Mouse (Mus musculus) E14TG2a.4 (cell line): Measurements from ENCODE around the gene Atp10a.

Source experiments
- H3K27me3 ChIP-seq: 2 replicates; pipeline ENCODE4 v1.6.1; 2014; ENCODE audit warnings: low read length, control low read depth; ENCODE audit not compliant: insufficient read depth
- H3K36me3 ChIP-seq: 2 replicates; pipeline ENCODE4 v1.6.1; 2014; ENCODE audit warnings: low read length, control low read depth; ENCODE audit not compliant: insufficient read depth
- H3K4me1 ChIP-seq: replicated peaks from 2 replicates; pipeline ENCODE4 v1.6.1; 2014; ENCODE audit warnings: low read depth, low read length, control low read depth
- H3K4me3 ChIP-seq: replicated peaks from 2 replicates; pipeline ENCODE4 v1.5.1; 2014; ENCODE audit warnings: mild to moderate bottlenecking, low read length
- H3K9me3 ChIP-seq: 2 replicates; pipeline ENCODE4 v1.6.1; 2014; ENCODE audit warnings: low read length, control low read depth
- CTCF ChIP-seq: conservative IDR thresholded peaks from 2 replicates; pipeline ENCODE4 v1.5.1; 2014; ENCODE audit warnings: low read length
- NANOG ChIP-seq: IDR thresholded peaks from 2 replicates; pipeline ENCODE4 v1.6.1; 2014; ENCODE audit warnings: borderline replicate concordance, low read length, mixed read lengths
- POU5F1 ChIP-seq: IDR thresholded peaks from 2 replicates; pipeline ENCODE4 v1.6.1; 2014; ENCODE audit warnings: low read length, borderline replicate concordance

The Atp10a gene

DNA sequence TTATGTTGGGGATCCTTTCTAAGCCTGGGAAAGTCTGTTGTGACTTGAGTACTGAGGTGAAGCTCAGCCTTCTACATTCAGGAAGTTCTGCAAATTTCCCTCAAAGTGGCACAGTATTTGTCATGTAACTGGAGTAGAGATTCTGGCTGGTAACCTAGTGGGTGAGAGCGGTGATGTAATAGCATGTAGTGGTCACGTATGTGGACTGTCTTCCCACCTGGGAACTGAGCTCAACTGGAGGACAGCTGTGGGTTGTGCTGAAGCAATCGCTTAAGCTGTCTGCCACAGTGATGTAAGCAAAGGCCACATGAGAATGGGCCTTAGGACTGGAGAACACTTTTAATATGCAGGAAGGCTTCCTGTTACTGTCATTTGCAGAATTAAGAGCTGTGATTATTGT is 60.7 kb downstream of the Atp10a start:
- Histone ChIP-seq H3K4me1 (no peaks in the 10 kb centered on the region), H3K4me3 (no peak overlapping the region), H3K9me3 (0 out of 2 replicates have a peak, but pooled peaks cover 4% of the 10 kb centered on the region), H3K36me3 (no peaks in the 10 kb centered on the region), H3K27me3 (no peaks in the 10 kb centered on the region)
- TF ChIP-seq CTCF: no peak
- no peak for TF ChIP-seq NANOG
- TF ChIP-seq POU5F1: no peak

DNA sequence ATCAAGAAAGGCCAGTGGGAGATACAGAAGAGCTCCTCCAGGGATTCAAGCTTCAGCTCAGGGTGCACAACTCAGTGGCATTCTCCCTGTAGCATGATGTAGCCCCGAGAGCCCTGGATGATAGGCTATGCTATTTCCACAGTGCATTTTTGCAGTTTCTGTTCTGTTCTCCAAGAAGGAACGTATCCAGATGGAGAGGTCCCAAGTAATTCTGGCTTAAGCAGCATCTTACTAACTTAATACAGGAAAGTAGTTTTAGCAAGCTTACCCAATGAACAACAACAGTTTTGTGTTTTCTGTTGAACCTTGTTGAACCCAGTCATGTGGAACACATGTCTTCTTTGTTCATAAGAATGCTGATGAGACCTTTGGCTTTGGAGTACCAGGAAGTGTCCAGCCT is 62.6 kb downstream of the Atp10a start:
- Histone ChIP-seq H3K4me1 (no peaks in the 10 kb centered on the region), H3K27me3 (no peaks in the 10 kb centered on the region), H3K9me3 (0 out of 2 replicates have a peak, but pooled peaks cover 5% of the 10 kb centered on the region), H3K36me3 (no peaks in the 10 kb centered on the region), H3K4me3 (no peak overlapping the region)
- no peak for TF ChIP-seq POU5F1

DNA sequence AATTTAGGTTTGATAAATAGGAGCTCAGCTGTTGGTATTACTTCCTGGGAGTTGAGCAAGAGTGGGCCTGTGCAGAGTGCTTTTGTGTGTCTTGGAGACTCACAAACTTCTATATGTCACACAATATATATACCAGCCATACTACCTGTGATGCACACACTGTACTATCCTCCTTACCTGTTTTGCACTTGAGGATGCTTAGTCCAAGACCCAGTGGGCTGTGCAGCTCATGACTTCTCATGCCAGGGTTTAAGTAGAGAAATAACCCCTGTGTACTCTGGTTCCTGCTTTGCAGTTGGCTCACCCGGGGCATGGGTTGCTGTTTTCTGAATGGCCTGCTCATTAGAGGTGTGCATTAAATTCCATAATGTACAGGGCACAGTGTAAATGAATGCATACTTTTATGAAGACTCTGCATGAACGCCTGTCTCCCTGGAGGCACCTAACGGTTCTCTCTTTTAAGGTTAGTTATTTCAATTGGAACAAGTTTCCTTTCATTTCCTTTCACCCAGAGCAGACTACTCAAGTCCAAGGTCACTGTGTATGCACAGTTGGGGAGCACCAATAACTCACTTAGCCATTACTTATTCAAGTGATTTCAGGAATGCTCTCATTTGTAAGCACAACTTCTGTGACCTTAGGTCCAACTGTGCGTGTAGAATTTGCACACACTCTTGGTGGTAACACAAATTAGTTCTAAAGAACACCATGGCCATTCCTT is 63.4 kb downstream of the Atp10a start:
- H3K9me3 ChIP-seq: 0 out of 2 replicates have a peak, but pooled peaks cover 5% of the 10 kb centered on the region
- no peak for TF ChIP-seq CTCF
- no peak overlapping the region for H3K4me3 ChIP-seq
- no peaks in the 10 kb centered on the region for H3K27me3 ChIP-seq
- no peaks in the 10 kb centered on the region for H3K36me3 ChIP-seq
- H3K4me1 ChIP-seq: no peaks in the 10 kb centered on the region

DNA sequence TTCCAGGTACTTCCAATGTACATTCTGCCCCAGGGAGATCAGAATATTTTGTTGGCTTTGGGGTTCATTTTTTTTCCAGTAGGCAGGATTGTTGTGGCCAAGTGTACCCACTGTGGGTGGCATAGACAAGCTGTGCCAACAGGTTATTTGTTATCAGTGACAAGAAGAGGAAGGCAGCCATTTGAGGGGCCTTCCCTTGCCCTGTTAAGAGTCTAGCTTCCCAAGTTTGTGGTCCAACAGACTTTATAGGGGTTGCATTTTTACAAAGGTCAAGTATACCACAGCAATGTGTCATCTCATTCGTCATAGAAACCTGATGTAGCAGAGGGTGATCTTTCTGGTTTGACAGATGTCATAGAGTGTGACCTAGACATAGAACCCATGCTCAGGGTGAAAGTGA is 66.3 kb downstream of the Atp10a start:
- Histone ChIP-seq H3K4me1 (no peaks in the 10 kb centered on the region), H3K36me3 (no peaks in the 10 kb centered on the region), H3K4me3 (no peak overlapping the region), H3K27me3 (no peaks in the 10 kb centered on the region), H3K9me3 (0 out of 2 replicates have a peak, but pooled peaks cover 5% of the 10 kb centered on the region)
- TF ChIP-seq CTCF (no peak), POU5F1 (no peak), NANOG (no peak)

DNA sequence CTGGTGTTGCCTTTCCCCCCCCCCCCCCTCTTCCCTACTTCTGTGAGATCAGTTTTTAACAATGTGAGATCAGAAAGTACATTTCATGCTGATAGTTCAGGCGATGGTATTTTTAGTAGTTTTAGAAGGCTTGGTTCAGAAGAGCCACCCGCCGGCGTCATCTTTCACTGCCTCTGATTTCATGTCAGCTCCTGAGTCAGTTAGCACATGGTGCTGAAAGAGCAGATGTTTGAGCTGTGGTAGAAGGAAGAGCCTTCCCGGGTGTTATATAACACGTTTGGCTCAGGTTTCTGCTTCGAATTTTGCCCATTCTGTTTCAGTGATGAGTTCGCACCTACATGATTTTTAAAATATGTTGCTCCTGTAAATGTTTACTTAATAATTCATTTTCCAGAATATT is 74.2 kb downstream of the Atp10a start:
- Histone ChIP-seq H3K36me3 (no peaks in the 10 kb centered on the region), H3K27me3 (no peaks in the 10 kb centered on the region), H3K4me1 (no peaks in the 10 kb centered on the region), H3K9me3 (no peaks in the 10 kb centered on the region), H3K4me3 (no peak overlapping the region)
- TF ChIP-seq NANOG (no peak), POU5F1 (no peak), CTCF (no peak)

DNA sequence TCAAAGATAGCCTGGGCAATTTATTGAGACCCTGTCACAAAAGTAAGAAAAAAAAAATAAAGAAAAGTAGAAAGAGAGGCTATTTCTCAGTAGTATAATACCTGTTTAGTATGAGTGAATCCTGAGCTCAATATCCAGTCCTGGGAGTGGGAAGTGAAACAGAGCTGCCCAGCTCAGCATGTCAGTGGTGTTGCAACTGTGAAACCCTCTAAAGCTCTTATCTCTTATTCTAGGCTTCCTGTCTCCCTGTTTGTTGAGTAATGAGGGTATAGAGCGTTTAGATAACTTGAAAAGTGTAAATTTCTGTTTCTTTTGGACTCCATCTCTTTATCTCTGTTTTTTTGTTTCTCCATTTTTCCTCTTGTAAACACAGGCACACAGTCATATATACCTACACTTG is 74.9 kb downstream of the Atp10a start:
- Histone ChIP-seq H3K9me3 (no peaks in the 10 kb centered on the region), H3K4me1 (no peaks in the 10 kb centered on the region), H3K27me3 (no peaks in the 10 kb centered on the region), H3K4me3 (no peak overlapping the region), H3K36me3 (no peaks in the 10 kb centered on the region)
- TF ChIP-seq CTCF: no peak
- no peak for TF ChIP-seq NANOG
- no peak for TF ChIP-seq POU5F1

DNA sequence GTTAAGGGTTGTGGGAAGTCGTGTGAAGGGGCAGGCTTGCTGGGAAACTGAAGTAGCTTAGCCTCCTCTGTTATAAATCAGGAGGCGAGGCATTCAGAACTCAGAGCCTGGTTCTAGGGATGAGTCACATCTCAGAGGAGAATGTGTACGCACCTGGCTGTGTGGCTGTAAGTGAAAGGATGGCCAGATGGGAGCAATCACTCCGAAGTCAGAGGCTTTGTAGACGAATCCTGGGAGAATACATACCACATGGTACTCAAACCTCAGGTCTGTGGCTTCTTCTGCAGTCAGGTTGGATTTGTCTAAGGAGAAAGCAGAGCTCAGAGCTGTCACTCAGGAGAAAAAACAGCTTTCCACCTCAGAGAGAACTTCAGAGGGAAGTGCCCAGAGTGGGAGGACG is 76.4 kb downstream of the Atp10a start:
- no peak overlapping the region for H3K4me3 ChIP-seq
- no peaks in the 10 kb centered on the region for H3K36me3 ChIP-seq
- no peak for TF ChIP-seq NANOG
- TF ChIP-seq CTCF: no peak
- H3K27me3 ChIP-seq: no peaks in the 10 kb centered on the region
- H3K9me3 ChIP-seq: no peaks in the 10 kb centered on the region
- no peaks in the 10 kb centered on the region for H3K4me1 ChIP-seq

DNA sequence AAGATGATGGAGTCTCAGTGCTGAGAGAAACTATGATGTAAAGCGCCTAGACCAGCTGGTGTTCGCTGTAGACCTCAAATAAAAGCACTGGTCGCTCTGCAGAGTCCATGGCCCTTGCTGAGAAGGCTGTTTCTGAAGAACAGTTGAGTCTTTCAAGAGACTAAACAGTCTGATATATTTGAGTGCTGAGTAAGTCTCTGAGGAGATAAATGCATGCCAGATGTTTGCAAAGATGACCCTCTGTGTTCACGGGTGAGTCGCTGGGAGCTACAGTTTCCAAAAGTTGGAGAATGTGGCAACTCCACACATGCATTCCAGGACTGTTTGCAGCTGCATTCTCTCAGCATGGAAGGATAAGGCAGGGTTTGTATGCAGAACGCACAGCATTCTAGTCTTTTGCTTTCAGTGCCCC is 77.5 kb downstream of the Atp10a start:
- no peak for TF ChIP-seq CTCF
- no peaks in the 10 kb centered on the region for H3K27me3 ChIP-seq
- no peak overlapping the region for H3K4me3 ChIP-seq
- no peaks in the 10 kb centered on the region for H3K4me1 ChIP-seq
- no peaks in the 10 kb centered on the region for H3K36me3 ChIP-seq
- no peaks in the 10 kb centered on the region for H3K9me3 ChIP-seq

DNA sequence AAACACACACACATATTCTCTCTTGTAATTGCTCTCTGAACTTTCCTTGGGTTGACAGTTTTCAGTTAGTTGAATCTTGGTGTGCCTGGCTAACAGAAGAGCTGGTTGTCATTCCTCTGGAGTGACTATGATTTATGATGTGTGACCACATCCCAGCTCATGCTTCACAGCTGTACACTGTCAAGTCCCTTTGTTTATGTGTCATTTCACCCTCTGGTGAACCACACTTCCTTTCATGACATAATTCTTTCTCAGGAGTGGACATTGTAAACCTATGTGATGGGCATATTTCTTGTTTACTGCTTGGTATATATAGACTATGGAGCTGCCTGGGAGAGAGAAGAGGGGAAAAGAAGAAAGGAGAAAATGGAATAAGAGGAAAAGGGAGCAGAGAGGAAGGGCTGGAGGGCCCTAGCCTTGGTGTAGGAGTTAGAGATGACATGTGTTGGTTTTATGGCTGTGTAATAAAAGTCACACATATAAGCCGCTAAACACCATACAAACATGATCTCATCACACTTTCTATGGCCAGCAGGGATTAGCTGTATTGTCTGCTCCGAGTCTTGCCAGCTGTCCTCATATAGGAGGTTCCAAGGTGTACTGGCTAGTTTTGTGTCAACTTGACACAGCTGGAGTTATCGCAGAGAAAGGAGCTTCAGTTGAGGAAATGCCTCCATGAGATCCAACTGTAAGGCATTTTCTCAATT is 81.0 kb downstream of the Atp10a start:
- Histone ChIP-seq H3K27me3 (no peaks in the 10 kb centered on the region), H3K4me1 (no peaks in the 10 kb centered on the region), H3K36me3 (no peaks in the 10 kb centered on the region), H3K9me3 (no peaks in the 10 kb centered on the region), H3K4me3 (no peak overlapping the region)
- no peak for TF ChIP-seq NANOG
- TF ChIP-seq POU5F1: no peak
- no peak for TF ChIP-seq CTCF
